Mouse (Mus musculus) layer of hippocampus, postnatal 25 days (tissue): ENCODE data around the gene Tmc6. TPM values are rescaled to one million over a fixed set of nuclear protein-coding genes. Genes with fewer than 3 reads are reported as not detected.
"Not testable (repeated sequence)": the region's sequence is repeated elsewhere in the genome, so short reads cannot be mapped to it uniquely, and the experiment has no call there.

Experiments used
- DNase-seq, 2 experiments: peaks; one replicate each; pipeline ENCODE4 v3.0.0; 2022; ENCODE audit warnings: mixed read lengths in 2 of 2, low spot score in 1 of 2; ENCODE audit errors: extremely low spot score in 1 of 2
- total RNA-seq, 2 experiments: library from RNA; stranded (reverse); gene quantifications; 2 replicates each; pipeline ENCODE4 v1.2.3; 2021

Tmc6 gene
- 1 to 10 TPM; 5.3 to 5.5 TPM for total RNA-seq

- no peak for DNase-seq
Measured at GRCm38 (mm10) chr11:117781993-117782704, at the start of gene Tmc6, which contains the start of gene Tmc8. Gene Tmc6, minus strand, starts transcription at chr11:117782198. Gene Tmc8, plus strand, starts transcription at chr11:117782076.

GRCm38 (mm10) chr11:117830401-117830800, 48.4 kb upstream of the Tmc6 start:
- no peak for DNase-seq

- DNase-seq: no peak
Measured at GRCm38 (mm10) chr11:117829671-117830215, 47.7 kb upstream of the Tmc6 start.

- no peak for DNase-seq
Measured at GRCm38 (mm10) chr11:117828888-117829604, 47.0 kb upstream of the Tmc6 start.

GRCm38 (mm10) chr11:117828149-117828887, 46.3 kb upstream of the Tmc6 start:
- no peak for DNase-seq

GRCm38 (mm10) chr11:117827386-117827785, 45.4 kb upstream of the Tmc6 start:
- no peak for DNase-seq

GRCm38 (mm10) chr11:117826916-117827315, 44.9 kb upstream of the Tmc6 start:
- no peak for DNase-seq

- DNase-seq: no peak
Measured at GRCm38 (mm10) chr11:117826164-117826563, 44.2 kb upstream of the Tmc6 start.

- no peak for DNase-seq
Measured at GRCm38 (mm10) chr11:117825333-117826101, 43.5 kb upstream of the Tmc6 start, which contains the start of the genes Afmid and Tk1. Gene Afmid, plus strand, starts transcription at chr11:117825924. Gene Tk1, minus strand, starts transcription at chr11:117826092.

GRCm38 (mm10) chr11:117824060-117824969, 42.3 kb upstream of the Tmc6 start:
- peak; percentile 67 to 84 for DNase-seq

- DNase-seq: no peak
Measured at GRCm38 (mm10) chr11:117823411-117823810, 41.4 kb upstream of the Tmc6 start.

GRCm38 (mm10) chr11:117822728-117823241, 40.8 kb upstream of the Tmc6 start:
- DNase-seq: no peak

GRCm38 (mm10) chr11:117821868-117822267, 39.9 kb upstream of the Tmc6 start:
- no peak for DNase-seq

- DNase-seq: no peak
Measured at GRCm38 (mm10) chr11:117820173-117820572, 38.2 kb upstream of the Tmc6 start.

GRCm38 (mm10) chr11:117819095-117819494, 37.1 kb upstream of the Tmc6 start:
- DNase-seq: no peak

GRCm38 (mm10) chr11:117816389-117816996, 34.5 kb upstream of the Tmc6 start:
- DNase-seq: no peak

- not testable (repeated sequence) for DNase-seq
Measured at GRCm38 (mm10) chr11:117815850-117816249, 33.9 kb upstream of the Tmc6 start.

- DNase-seq: no peak
Measured at GRCm38 (mm10) chr11:117814704-117815366, 32.8 kb upstream of the Tmc6 start.
